8 mouse cellular contexts compared by ENCODE assay signal in the genomic region with DNA sequence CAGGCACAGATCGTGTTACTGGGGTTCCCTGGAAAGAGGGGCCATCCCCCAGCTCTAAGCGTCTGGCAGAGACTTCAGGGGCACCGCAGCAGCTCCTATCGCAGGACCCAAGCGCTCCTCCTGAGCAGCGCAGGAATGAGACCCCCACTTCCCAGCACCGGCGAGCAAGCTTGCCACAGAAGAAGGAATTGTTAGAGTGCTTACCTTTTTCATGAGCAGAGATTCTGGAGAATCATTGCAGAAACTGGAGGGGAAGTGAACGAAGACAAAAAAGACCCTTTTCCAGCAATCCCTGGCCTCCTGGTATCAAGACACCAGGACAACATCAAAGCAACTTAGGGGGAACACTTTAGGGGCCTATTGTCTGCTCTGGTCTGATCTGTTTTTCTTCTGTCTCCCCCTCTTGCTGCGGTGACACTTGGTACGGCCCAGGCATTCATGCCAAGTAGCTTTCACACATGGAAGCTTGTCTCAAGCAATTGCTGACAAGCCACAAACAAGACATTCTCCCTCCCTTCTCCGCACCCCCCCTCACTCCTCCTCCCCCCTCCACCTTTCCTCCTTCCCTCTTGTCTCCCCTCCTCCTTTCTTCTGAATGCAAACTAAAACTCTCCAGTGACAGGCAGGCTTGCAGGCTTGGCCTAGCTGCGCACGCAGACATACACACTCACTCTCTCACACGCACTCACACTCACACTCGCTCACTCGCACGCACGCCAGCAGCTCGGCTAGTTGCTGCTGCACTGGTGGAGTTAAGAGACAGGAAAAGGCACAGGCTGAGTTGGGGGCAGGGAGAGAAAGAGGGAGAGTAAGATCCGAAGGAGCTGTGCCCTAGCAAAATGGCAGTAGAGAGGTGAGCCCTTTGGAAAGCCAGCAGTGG. TPM values are rescaled to one million over a fixed set of nuclear protein-coding genes. Genes with fewer than 3 reads are reported as not detected.
DNase-seq lines count a peak whose midpoint lies in the region; ATAC-seq and TF ChIP-seq lines count a peak whose summit lies in the region.

Gene Bcl9, minus strand, starts transcription at position 365 of the 880 bp plus-strand sequence.

- peak within 1 kb of the TSS; percentile 60 for H3K4me3 ChIP-seq in bone marrow, adult 2 months (replicated peaks; ENCODE audit: control insufficient read depth, low read depth, low read length)
- H3K4me3 ChIP-seq in embryonic fibroblast, embryonic 13.5 days (ENCODE audit: insufficient read depth, low read length), result peak within 1 kb of the TSS; percentile 75
- peak within 1 kb of the TSS; percentile 85 for H3K4me3 ChIP-seq in heart, embryonic 12.5 days
- H3K4me3 ChIP-seq in kidney, embryonic 16.5 days (ENCODE audit: low read length), result peak within 1 kb of the TSS; percentile 68

- H3K9me3 ChIP-seq in heart, embryonic 12.5 days (replicated peaks), result peaks cover 4% of the 10 kb centered on the region
- H3K9me3 ChIP-seq in kidney, embryonic 16.5 days (ENCODE audit: low read length), result no peaks in the 10 kb centered on the region

- TF ChIP-seq POLR2A in bone marrow, adult 2 months (IDR thresholded peaks at IDR 0.05; ENCODE audit: borderline replicate concordance, control insufficient read depth, low read depth, low read length), result peak; percentile 8; the same call in 1 of the 2 replicates
- peak; percentile 85 for TF ChIP-seq POLR2A in embryonic fibroblast, embryonic 13.5 days (IDR thresholded peaks at IDR 0.05; ENCODE audit: low read depth, low read length)

- no peaks in the 10 kb centered on the region for H3K27me3 ChIP-seq in heart, embryonic 12.5 days (replicated peaks)
- no peaks in the 10 kb centered on the region for H3K27me3 ChIP-seq in kidney, embryonic 16.5 days (ENCODE audit: insufficient read depth, low read length)
- H3K27me3 ChIP-seq in splenic B cell, adult 2 months (ENCODE audit: control insufficient read depth, insufficient read depth, low read length, poor library complexity, severe bottlenecking), result no peaks in the 10 kb centered on the region

- no peaks in the 10 kb centered on the region for H3K36me3 ChIP-seq in heart, embryonic 12.5 days
- no peaks in the 10 kb centered on the region for H3K36me3 ChIP-seq in kidney, embryonic 16.5 days (ENCODE audit: insufficient read depth, low read length)
- H3K36me3 ChIP-seq in splenic B cell, adult 2 months (ENCODE audit: control insufficient read depth, insufficient read depth, low read length, poor library complexity, severe bottlenecking), result no peaks in the 10 kb centered on the region

- H3K27ac ChIP-seq in bone marrow, adult 2 months (ENCODE audit: control insufficient read depth, insufficient read depth, low read depth, low read length, poor library complexity), result no peak within 1 kb of the TSS
- peak within 1 kb of the TSS; percentile 79 for H3K27ac ChIP-seq in embryonic fibroblast, embryonic 13.5 days (ENCODE audit: insufficient read depth, low read length)
- peak within 1 kb of the TSS; percentile 98 for H3K27ac ChIP-seq in heart, embryonic 12.5 days (ENCODE audit: poor library complexity, severe bottlenecking)
- H3K27ac ChIP-seq in kidney, embryonic 16.5 days (ENCODE audit: low read length), result peak within 1 kb of the TSS; percentile 99

- ATAC-seq in heart, embryonic 12.5 days (ENCODE audit: insufficient number of reproducible peaks, low FRiP score), result peak; percentile 69
- ATAC-seq in kidney, embryonic 16.5 days (ENCODE audit: low FRiP score, low TSS enrichment), result peak; percentile 88
- ATAC-seq in monocyte, adult 5-6 weeks (replicated peaks; ENCODE audit: insufficient number of reproducible peaks, low FRiP score, low TSS enrichment, poor library complexity, severe bottlenecking), result peak; percentile 41; the same call in 1 of the 2 replicates

- H3K9ac ChIP-seq in heart, embryonic 12.5 days, result peak within 1 kb of the TSS; percentile 94
- H3K9ac ChIP-seq in kidney, embryonic 16.5 days (replicated peaks; ENCODE audit: low read length), result peak within 1 kb of the TSS; percentile 89

- TF ChIP-seq CTCF in bone marrow, adult 2 months (IDR thresholded peaks at IDR 0.05; ENCODE audit: control insufficient read depth, insufficient read depth, low read length), result no peak
- TF ChIP-seq CTCF in embryonic fibroblast, embryonic 13.5 days (IDR thresholded peaks at IDR 0.05; ENCODE audit: borderline replicate concordance, insufficient read depth, low read length), result no peak

- H3K4me1 ChIP-seq in bone marrow, adult 2 months (ENCODE audit: control insufficient read depth, insufficient read depth, low read length), result no peaks in the 10 kb centered on the region; the same call in 1 of the 2 replicates
- H3K4me1 ChIP-seq in embryonic fibroblast, embryonic 13.5 days (ENCODE audit: control insufficient read depth, insufficient read depth, low read length), result 0 out of 2 replicates have a peak, but pooled peaks cover 2% of the 10 kb centered on the region
- H3K4me1 ChIP-seq in heart, embryonic 12.5 days (replicated peaks), result peaks cover 35% of the 10 kb centered on the region
- H3K4me1 ChIP-seq in kidney, embryonic 16.5 days (ENCODE audit: insufficient read depth, low read length), result peaks cover 37% of the 10 kb centered on the region

- DNase-seq in 416B (ENCODE audit: low read depth), result peak; percentile 5
- DNase-seq in liver, result peak; percentile 65
- peak; percentile 68 for DNase-seq in splenic B cell, adult 2 months (ENCODE audit: low read depth, low spot score)

- peak within 1 kb of the TSS; percentile 88 for H3K4me2 ChIP-seq in heart, embryonic 12.5 days
- H3K4me2 ChIP-seq in kidney, embryonic 16.5 days (replicated peaks; ENCODE audit: low read depth, low read length), result peak within 1 kb of the TSS; percentile 68

- WGBS in bone marrow, adult 2 months, result under 1% methylated on average over 21 of the region's 21 CpGs
- WGBS in heart, embryonic 12.5 days, result under 1% methylated on average over 21 of the region's 21 CpGs
- 0% methylated on average over 21 of the region's 21 CpGs for WGBS in kidney, embryonic 16.5 days

RNA-seq across cellular contexts. Expression of gene Bcl9, which starts in this region (rescaled TPM):
- 10.2 and 11.5 TPM in 2 replicates for polyA plus RNA-seq in bone marrow, adult 2 months (2011; ENCODE audit: insufficient read depth, insufficient read length, low replicate concordance, missing spikeins)
- 32.2 and 36.8 TPM in 2 replicates for polyA plus RNA-seq in embryonic fibroblast, embryonic 13.5 days (2011; ENCODE audit: insufficient read length, low read depth, missing spikeins)
- polyA plus RNA-seq in heart, embryonic 12.5 days (2016; fragmentation: Nextera tagmentation; extraction: Ambion mirVana), result 38.6 and 40.7 TPM in 2 replicates
- polyA plus RNA-seq in kidney, embryonic 16.5 days (2015; fragmentation: Nextera tagmentation; extraction: Ambion mirVana), result 60.8 and 68.7 TPM in 2 replicates
- total RNA-seq in monocyte, adult 5-6 weeks (2017), result 1.3 to 8.7 TPM (median 3.9 TPM) in 3 replicates

Comparison
In these comparisons a context has a peak if more than half of its experiments do, and no peak if none do; other contexts are left out.
1. DNase-seq: peak in every context shown above with its lines; median percentile 68 in splenic B cell, adult 2 months; 65 in liver; 5 in 416B.